Mouse (Mus musculus) right cerebral cortex, adult 2 months (tissue): ENCODE results near the gene Hoxb8.

ENCODE experiments used
- DNase-seq, 2 experiments: peaks; one replicate each; pipeline ENCODE4 v3.0.0; 2021 to 2022; ENCODE audit warnings: low spot score in 2 of 2

The Hoxb8 gene

DNA sequence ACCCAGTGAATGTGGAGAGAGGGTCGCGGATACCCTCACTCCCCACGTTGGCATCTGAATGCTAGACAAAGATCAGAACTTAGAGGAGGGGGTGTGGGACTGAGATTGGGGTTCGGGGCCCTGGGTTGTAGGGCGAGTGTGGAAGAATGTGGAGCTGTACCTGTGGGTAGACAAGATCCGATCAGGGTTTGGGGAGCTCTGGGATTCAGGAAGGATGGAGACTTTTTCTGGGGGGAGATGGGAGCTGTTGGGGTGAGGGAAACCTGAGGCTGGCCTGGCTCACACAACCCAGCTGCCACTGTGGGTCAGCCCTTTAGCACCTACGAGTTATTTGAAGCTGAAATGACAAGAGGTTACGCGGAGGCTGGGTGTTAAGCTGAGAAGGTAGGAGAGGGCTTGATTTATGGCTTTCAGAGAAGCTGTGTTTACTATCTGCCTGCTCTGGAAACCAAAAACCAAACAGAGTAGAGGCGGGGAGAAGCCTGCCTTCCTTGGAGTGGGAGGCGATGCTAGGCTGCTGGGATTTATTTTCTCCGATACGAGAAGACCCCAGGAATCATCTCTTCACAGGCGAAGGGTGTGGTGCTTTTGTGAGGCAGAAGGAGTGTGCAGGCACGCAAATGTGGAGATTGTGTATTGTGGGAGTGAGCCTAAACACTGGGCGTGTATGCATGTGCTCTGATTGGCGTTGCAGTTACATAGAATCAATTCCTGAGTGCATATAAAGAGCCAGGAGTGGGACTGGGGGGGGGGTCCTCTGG is 51.7 kb downstream of the Hoxb8 start:
- no peak for DNase-seq

- no peak for DNase-seq
Observed at GRCm38 (mm10) chr11:96334002-96334364, 52.3 kb downstream of the Hoxb8 start.
